Mouse (Mus musculus) ES-E14 (cell line): ENCODE results near the gene Rgs6. TPM values are rescaled to one million over a fixed set of nuclear protein-coding genes. Genes with fewer than 3 reads are reported as not detected.

Source experiments
- DNase-seq: peaks from one replicate; pipeline ENCODE4 v3.0.0-alpha.2; 2013; ENCODE audit warnings: low read depth, low spot score
- H3K27ac ChIP-seq: 2 replicates; pipeline ENCODE4 v1.5.1; 2012; ENCODE audit warnings: low read depth, mild to moderate bottlenecking, low read length, moderate library complexity, mixed read lengths; ENCODE audit not compliant: poor library complexity, insufficient read depth, severe bottlenecking
- H3K36me3 ChIP-seq: 2 replicates; pipeline ENCODE4 v1.6.1; 2012; ENCODE audit warnings: mild to moderate bottlenecking, low read length, moderate library complexity, mixed read lengths; ENCODE audit not compliant: control insufficient read depth, poor library complexity, insufficient read depth, severe bottlenecking
- H3K4me1 ChIP-seq, 2 experiments: fragments of 150-350 bp in 1 of 2; sonication (generic) in 1 of 2; 2 replicates each; pipeline ENCODE4 v1.6.1; 2012; ENCODE audit warnings: low read length in 2 of 2, mild to moderate bottlenecking in 1 of 2, mixed read lengths in 1 of 2; ENCODE audit not compliant: control insufficient read depth in 2 of 2, insufficient read depth in 2 of 2, poor library complexity in 1 of 2
- H3K4me3 ChIP-seq, 2 experiments: fragments of 150-350 bp in 1 of 2; sonication (generic) in 1 of 2; 2 replicates each; pipeline ENCODE4 v1.5.1; 2012; ENCODE audit warnings: low read length in 2 of 2, low read depth in 1 of 2, mild to moderate bottlenecking in 1 of 2, mixed read lengths in 1 of 2; ENCODE audit not compliant: insufficient read depth in 1 of 2, poor library complexity in 1 of 2, severe bottlenecking in 1 of 2
- H3K9ac ChIP-seq: 2 replicates; pipeline ENCODE4 v1.6.1; 2012; ENCODE audit warnings: low read depth, mild to moderate bottlenecking, low read length, mixed read lengths; ENCODE audit not compliant: poor library complexity, insufficient read depth, severe bottlenecking
- H3K9me3 ChIP-seq: fragments of 150-350 bp; sonication (generic); 2 replicates; pipeline ENCODE4 v1.6.1; 2012; ENCODE audit warnings: low read depth, mild to moderate bottlenecking, low read length; ENCODE audit not compliant: control insufficient read depth, insufficient read depth
- CHD2 ChIP-seq: IDR thresholded peaks from 2 replicates; pipeline ENCODE4 v1.6.1; 2014; ENCODE audit warnings: mild to moderate bottlenecking, low read depth, low read length, inconsistent platforms
- HCFC1 ChIP-seq: IDR thresholded peaks from 2 replicates; pipeline ENCODE4 v1.6.1; 2012; ENCODE audit warnings: low read length, inconsistent platforms, borderline replicate concordance; ENCODE audit not compliant: insufficient read depth
- MAFK ChIP-seq: IDR thresholded peaks from 2 replicates; pipeline ENCODE4 v1.6.1; 2014; ENCODE audit warnings: mild to moderate bottlenecking, low read depth, low read length, inconsistent platforms; ENCODE audit not compliant: insufficient read depth
- ZC3H11A ChIP-seq: IDR thresholded peaks from 2 replicates; pipeline ENCODE4 v1.6.1; 2012; ENCODE audit warnings: low read depth, mild to moderate bottlenecking, inconsistent platforms, low read length, borderline replicate concordance
- ZNF384 ChIP-seq: IDR thresholded peaks from 2 replicates; pipeline ENCODE4 v1.6.1; 2012; ENCODE audit warnings: low read depth, low read length, inconsistent platforms
- in situ Hi-C, 2 experiments: fragments of 600-800 bp; cut with MboI; formaldehyde crosslinking; loops; one replicate each; pipeline ENCODE4 v1.15.1; 2025; ENCODE audit warnings: low sequenced_read_pairs in 2 of 2, inconsistent platforms in 1 of 2; ENCODE audit not compliant: unreplicated experiment in 2 of 2
- total RNA-seq: library from RNA; depleted of rRNA; stranded (reverse); fragments of 300-350 nt; gene quantifications from 2 replicates; pipeline ENCODE4 v1.2.3, GENCODE M21; 2012

Gene Rgs6
- total RNA-seq, 1 experiment, result 0.49 TPM

DNA sequence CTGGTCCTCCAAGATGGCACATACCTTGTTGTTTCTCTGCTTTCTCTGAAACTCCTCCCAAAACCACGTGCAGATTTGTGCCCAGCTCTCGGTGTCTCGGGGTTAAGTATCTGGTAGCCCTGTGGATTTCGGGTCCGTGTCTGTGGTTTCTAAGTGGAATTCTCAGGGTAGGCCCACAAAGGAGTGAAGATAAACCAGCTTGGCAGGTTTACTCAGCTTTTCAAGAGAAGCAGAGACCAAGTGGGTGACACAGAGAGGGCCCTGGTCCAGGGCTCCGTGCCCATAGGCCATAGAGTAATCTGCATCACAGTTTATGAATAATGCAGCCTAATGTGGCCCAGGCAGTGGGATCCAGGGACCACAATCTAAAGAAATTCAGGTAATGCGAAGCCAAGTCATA is 113.3 kb downstream of the Rgs6 start:
- Histone ChIP-seq H3K9me3 (no peaks in the 10 kb centered on the region), H3K27ac (no peak overlapping the region), H3K4me1 (no peaks in the 10 kb centered on the region), H3K36me3 (no peaks in the 10 kb centered on the region), H3K4me3 (no peak overlapping the region), H3K9ac (no peak overlapping the region)
- TF ChIP-seq ZC3H11A, result no peak
- no peak for TF ChIP-seq CHD2
- no peak for TF ChIP-seq HCFC1
- TF ChIP-seq MAFK, result no peak
- DNase-seq, result no peak
- in situ Hi-C loops, result no loop called here

DNA sequence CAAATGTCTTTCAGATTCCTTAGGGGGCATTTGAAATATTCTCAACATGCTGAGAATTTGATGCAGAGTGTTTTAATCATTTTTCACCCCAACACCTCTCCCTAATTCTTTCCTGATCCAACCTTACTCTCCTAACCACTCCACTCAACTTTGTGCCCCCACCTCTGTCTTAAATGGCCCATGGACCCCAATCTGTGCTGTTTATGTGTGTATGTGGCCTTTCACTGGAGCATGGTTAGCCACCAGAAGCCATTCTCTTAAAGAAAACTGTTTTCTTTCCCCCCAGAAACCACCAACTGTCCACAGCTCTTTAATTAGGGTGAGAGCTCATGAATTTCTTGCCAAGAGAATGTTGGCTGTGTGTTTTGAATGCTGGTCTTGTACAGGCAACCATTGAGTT is 122.3 kb downstream of the Rgs6 start:
- no peak for DNase-seq
- in situ Hi-C loops, result no loop called here
- H3K4me3 ChIP-seq, result no peak overlapping the region

DNA sequence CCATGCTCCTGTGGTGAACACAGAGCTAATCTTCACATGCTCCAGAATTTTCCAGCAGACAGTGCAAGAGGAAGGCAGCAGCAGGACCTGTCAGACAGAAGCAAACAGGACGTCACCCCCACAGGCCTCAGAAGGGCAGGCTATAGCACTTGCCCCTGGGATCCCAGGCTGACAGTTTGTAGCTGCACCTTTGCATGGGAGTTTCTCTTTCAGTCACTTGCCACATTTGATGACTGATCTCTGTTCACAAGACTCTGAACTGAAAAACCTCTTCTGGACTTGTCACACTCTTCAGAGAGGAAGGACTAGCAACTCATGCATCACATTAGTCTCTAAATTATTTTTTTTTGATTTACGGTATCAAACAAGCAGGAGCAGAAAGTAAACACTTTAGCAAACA is 126.2 kb downstream of the Rgs6 start:
- Histone ChIP-seq H3K9me3 (no peaks in the 10 kb centered on the region), H3K4me1 (no peaks in the 10 kb centered on the region), H3K4me3 (no peak overlapping the region), H3K27ac (no peak overlapping the region), H3K9ac (no peak overlapping the region), H3K36me3 (no peaks in the 10 kb centered on the region)
- TF ChIP-seq HCFC1 (no peak), ZC3H11A (no peak)
- DNase-seq, result no peak
- in situ Hi-C loops, result no loop called here

More for the DNA sequence above, 122.3 kb downstream of the Rgs6 start:
- Histone ChIP-seq H3K9ac (no peak overlapping the region), H3K9me3 (no peaks in the 10 kb centered on the region), H3K27ac (no peak overlapping the region), H3K4me1 (no peaks in the 10 kb centered on the region), H3K36me3 (no peaks in the 10 kb centered on the region)
- TF ChIP-seq CHD2 (no peak), HCFC1 (no peak), ZNF384 (no peak), ZC3H11A (no peak), MAFK (no peak)

DNA sequence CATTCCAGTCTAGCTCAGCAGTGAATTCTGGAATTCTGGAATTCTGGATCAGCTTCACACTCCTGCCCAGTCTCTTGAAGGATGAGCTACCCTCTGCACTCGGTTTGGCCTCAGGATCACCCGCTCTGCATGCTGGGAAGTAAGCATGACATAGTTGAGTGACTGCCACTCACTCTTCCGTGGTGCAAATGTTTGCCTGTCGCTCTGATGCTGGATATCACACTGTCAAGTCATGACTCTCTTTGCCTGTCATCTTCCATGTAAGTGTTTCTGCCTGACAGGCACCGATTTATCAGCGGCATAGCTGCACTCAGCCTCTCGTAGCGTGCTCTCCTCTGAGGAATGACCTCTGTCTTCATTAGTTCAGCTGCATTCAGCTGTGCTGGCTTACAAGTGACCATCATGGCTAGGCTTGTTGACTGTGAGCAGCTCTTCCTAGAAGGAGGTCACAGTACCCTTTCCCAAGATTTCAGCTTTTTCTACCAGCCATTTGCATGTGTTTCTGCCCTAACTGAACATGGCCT is 135.0 kb downstream of the Rgs6 start:
- H3K27ac ChIP-seq, result no peak overlapping the region
- H3K4me1 ChIP-seq, result no peaks in the 10 kb centered on the region
- H3K9ac ChIP-seq, result no peak overlapping the region
- TF ChIP-seq CHD2 (no peak), HCFC1 (no peak), ZNF384 (no peak), MAFK (no peak), ZC3H11A (no peak)
- no peaks in the 10 kb centered on the region for H3K9me3 ChIP-seq
- in situ Hi-C loops, result no loop called here
- DNase-seq, result no peak
- no peak overlapping the region for H3K4me3 ChIP-seq
- no peaks in the 10 kb centered on the region for H3K36me3 ChIP-seq

DNA sequence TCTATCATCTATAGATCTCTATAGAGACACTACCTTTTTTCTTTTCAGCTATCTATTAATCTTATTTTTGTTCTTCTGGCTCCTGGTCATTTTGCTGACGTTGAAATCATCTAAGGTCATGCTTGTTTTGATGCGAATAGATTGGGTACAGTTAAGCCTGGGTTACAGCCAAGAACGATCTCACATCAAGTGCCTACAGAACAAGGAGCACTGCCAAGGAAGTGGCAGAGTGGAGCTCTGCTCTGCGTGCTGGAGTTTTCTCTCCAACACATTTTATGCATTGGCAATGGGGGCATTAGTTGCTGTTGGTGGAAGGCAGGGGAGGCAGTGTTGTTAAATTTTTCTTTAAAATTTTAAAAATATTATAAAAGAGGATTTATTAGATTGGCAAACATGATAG is 138.2 kb downstream of the Rgs6 start:
- in situ Hi-C loops, result no loop called here
- no peak overlapping the region for H3K4me3 ChIP-seq
- no peak overlapping the region for H3K9ac ChIP-seq
- no peaks in the 10 kb centered on the region for H3K9me3 ChIP-seq
- no peaks in the 10 kb centered on the region for H3K4me1 ChIP-seq
- H3K27ac ChIP-seq, result no peak overlapping the region
- TF ChIP-seq ZC3H11A (no peak), CHD2 (no peak), ZNF384 (no peak), HCFC1 (no peak), MAFK (no peak)
- no peaks in the 10 kb centered on the region for H3K36me3 ChIP-seq
- no peak for DNase-seq
